9 mouse cellular contexts compared by ENCODE assay signal in the genomic region with DNA sequence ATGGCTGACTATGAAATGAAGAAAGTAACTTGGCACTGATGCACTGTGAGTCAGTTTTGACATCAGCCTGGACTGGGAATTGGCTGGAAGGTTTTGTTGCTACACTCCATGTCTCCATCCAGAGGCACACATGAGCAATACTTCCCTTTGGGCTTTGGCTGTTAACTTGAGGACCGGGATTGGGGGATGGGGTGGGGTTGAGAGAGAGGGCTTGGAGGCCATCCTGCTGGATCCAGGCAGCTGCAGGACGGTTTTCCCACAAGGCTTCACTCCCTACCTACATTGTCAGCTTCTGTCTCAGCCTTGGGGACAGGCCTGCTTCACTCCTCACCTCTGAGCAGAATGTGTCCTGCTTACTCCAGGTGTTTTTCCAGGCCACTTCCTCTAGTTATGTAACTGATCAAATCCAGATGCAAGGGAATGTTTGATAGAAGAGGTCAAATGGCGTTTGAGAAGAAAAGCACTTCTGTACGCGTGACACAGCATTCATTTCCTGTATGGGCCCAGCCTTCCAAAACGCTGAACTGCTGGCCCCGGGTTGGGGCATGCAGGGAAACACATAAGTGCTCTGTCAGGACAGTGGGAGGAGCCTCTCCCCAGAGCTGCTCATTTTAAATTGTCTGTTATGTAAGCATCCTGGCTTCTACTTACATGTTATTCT. TPM values are rescaled to one million over a fixed set of nuclear protein-coding genes. Genes with fewer than 3 reads are reported as not detected.
A peak's percentile ranks its signal among the peaks of the same experiment; 100 is the strongest.
DNase-seq lines count a peak whose midpoint lies in the region; ATAC-seq lines count a peak whose summit lies in the region.
"Had no signal": no experiment of that assay in that cellular context is flagged by ENCODE, and none has a peak within 500 bp of the region (broad histone marks: within the 10 kb centered on the region; RNA-seq: fewer than 3 reads in every experiment).

No protein-coding gene starts in this region.

- H3K27ac ChIP-seq in forebrain, embryonic 13.5 days, result peak overlapping the region; percentile 15; the same call in 1 of the 2 replicates
- no peak overlapping the region for H3K27ac ChIP-seq in forebrain, embryonic 16.5 days (ENCODE audit: low read length)
- H3K27ac ChIP-seq in intestine, embryonic 16.5 days (ENCODE audit: low read length), result peak overlapping the region; percentile 85

- H3K4me2 ChIP-seq in forebrain, embryonic 13.5 days, result no peak overlapping the region
- H3K4me2 ChIP-seq in forebrain, embryonic 16.5 days (ENCODE audit: low read length), result no peak overlapping the region
- peak overlapping the region; percentile 32 for H3K4me2 ChIP-seq in intestine, embryonic 16.5 days (ENCODE audit: low read depth, low read length)

- peaks cover 8% of the 10 kb centered on the region; the same call in 1 of the 2 replicates for H3K36me3 ChIP-seq in forebrain, embryonic 13.5 days (ENCODE audit: poor library complexity, severe bottlenecking)
- no peaks in the 10 kb centered on the region for H3K36me3 ChIP-seq in forebrain, embryonic 16.5 days (ENCODE audit: control insufficient read depth, insufficient read depth)
- H3K36me3 ChIP-seq in intestine, embryonic 16.5 days (ENCODE audit: control insufficient read depth, insufficient read depth, low read length), result no peaks in the 10 kb centered on the region

- 68% methylated on average over 7 of the region's 7 CpGs for WGBS in forebrain, embryonic 13.5 days
- 61% methylated on average over 7 of the region's 7 CpGs for WGBS in forebrain, embryonic 16.5 days
- 15% methylated on average over 7 of the region's 7 CpGs for WGBS in intestine, embryonic 16.5 days

- H3K4me3 ChIP-seq in forebrain, embryonic 13.5 days, result no peak overlapping the region
- no peak overlapping the region for H3K4me3 ChIP-seq in forebrain, embryonic 16.5 days (replicated peaks; ENCODE audit: low read length)
- no peak overlapping the region for H3K4me3 ChIP-seq in intestine, embryonic 16.5 days (ENCODE audit: low read length)

- no peak overlapping the region for H3K9ac ChIP-seq in forebrain, embryonic 13.5 days
- no peak overlapping the region for H3K9ac ChIP-seq in forebrain, embryonic 16.5 days (replicated peaks; ENCODE audit: low read depth, low read length)
- H3K9ac ChIP-seq in intestine, embryonic 16.5 days (ENCODE audit: low read depth, low read length), result no peak overlapping the region

- ATAC-seq in forebrain, embryonic 13.5 days, result no peak
- no peak for ATAC-seq in forebrain, embryonic 16.5 days
- peak; percentile 79 for ATAC-seq in intestine, embryonic 16.5 days

- H3K27me3 ChIP-seq in forebrain, embryonic 13.5 days, result no peaks in the 10 kb centered on the region
- no peaks in the 10 kb centered on the region for H3K27me3 ChIP-seq in forebrain, embryonic 16.5 days (replicated peaks; ENCODE audit: control insufficient read depth, insufficient read depth, low read length)
- H3K27me3 ChIP-seq in intestine, embryonic 16.5 days (replicated peaks; ENCODE audit: control insufficient read depth, insufficient read depth, low read length), result no peaks in the 10 kb centered on the region

- DNase-seq in adrenal gland, postnatal 25 days, result peak; percentile 55
- DNase-seq in gastrocnemius, postnatal 4 days (ENCODE audit: low spot score in 2 of 2), result peak; percentile 53 to 77
- peak; percentile 77 to 87 for DNase-seq in lung, adult 18-20 months
- peak; percentile 58 to 63 for DNase-seq in spleen, postnatal 36 days (ENCODE audit: low spot score in 2 of 2)
- no peak for DNase-seq in cerebellum, postnatal 14 days

- H3K4me1 ChIP-seq in forebrain, embryonic 13.5 days, result peaks cover 39% of the 10 kb centered on the region
- peaks cover 12% of the 10 kb centered on the region for H3K4me1 ChIP-seq in forebrain, embryonic 16.5 days (replicated peaks; ENCODE audit: control insufficient read depth, insufficient read depth, low read length)
- H3K4me1 ChIP-seq in intestine, embryonic 16.5 days (ENCODE audit: control insufficient read depth, insufficient read depth, low read length), result peaks cover 57% of the 10 kb centered on the region

- H3K9me3 ChIP-seq in forebrain, embryonic 13.5 days (replicated peaks), result no peaks in the 10 kb centered on the region
- H3K9me3 ChIP-seq in forebrain, embryonic 16.5 days (ENCODE audit: control insufficient read depth, low read length), result no peaks in the 10 kb centered on the region
- H3K9me3 ChIP-seq in intestine, embryonic 16.5 days (ENCODE audit: control insufficient read depth, low read length), result no peaks in the 10 kb centered on the region

RNA-seq across cellular contexts. Expression of a gene that starts 39.5 kb away (rescaled TPM):
- polyA plus RNA-seq in forebrain, embryonic 13.5 days (2015; fragmentation: Nextera tagmentation; extraction: Ambion mirVana), result 0.13 and 0.19 TPM in 2 replicates
- 0.06 TPM in 1 of 2 replicates, not detected in the other for polyA plus RNA-seq in forebrain, embryonic 16.5 days (2015; fragmentation: Nextera tagmentation; extraction: Ambion mirVana)
- total RNA-seq in adrenal gland, postnatal 25 days (2021), result not detected in 2 replicates
- not detected for total RNA-seq in gastrocnemius, postnatal 4 days (2021)
- polyA plus RNA-seq in intestine, embryonic 16.5 days (2015; fragmentation: Nextera tagmentation; extraction: Ambion mirVana), result 0.07 TPM in 1 of 2 replicates, not detected in the other
- total RNA-seq: ES-E14 had no signal

Comparison
In these comparisons a context has a peak if more than half of its experiments do, and no peak if none do; other contexts are left out.
1. DNase-seq: peak in adrenal gland, postnatal 25 days (single experiment), gastrocnemius, postnatal 4 days (2 of 2), lung, adult 18-20 months (2 of 2) and spleen, postnatal 36 days (2 of 2); none in cerebellum, postnatal 14 days (0 of 2).